Mouse (Mus musculus) testis, adult 2 months (tissue): ENCODE data around the gene Adamts10.

ENCODE experiments used
- CTCF ChIP-seq: fragments of 200-500 bp; IDR thresholded peaks from 2 replicates; pipeline ENCODE4 v1.5.1; 2012; ENCODE audit warnings: low read depth, mild to moderate bottlenecking, inconsistent platforms, low read length, moderate library complexity; ENCODE audit not compliant: control insufficient read depth, insufficient read depth, insufficient replicate concordance
- POLR2A ChIP-seq: fragments of 200-500 bp; IDR thresholded peaks from 2 replicates; pipeline ENCODE4 v1.6.1; 2012; ENCODE audit warnings: low read depth, mild to moderate bottlenecking, inconsistent platforms, low read length, moderate library complexity; ENCODE audit not compliant: control insufficient read depth

GRCm38 (mm10) chr17:33539878-33540277 lies 15.9 kb downstream of the Adamts10 start:
- no peak for TF ChIP-seq CTCF
- no peak for TF ChIP-seq POLR2A
